Mouse (Mus musculus) liver, adult 2 months (tissue): ENCODE measurements at regions not wholly inside any gene's neighbourhood (a gene's known extent, or its start where the extent isn't known, plus 50 kb on each side); places are given as distances from the start of the nearest gene placed in this dataset.

ENCODE experiments used
- CTCF ChIP-seq: fragments of 200-500 bp; IDR thresholded peaks from 2 replicates; pipeline ENCODE4 v1.5.1; 2011; ENCODE audit warnings: low read depth, low read length, control low read depth
- POLR2A ChIP-seq: fragments of 200-500 bp; IDR thresholded peaks from 2 replicates; pipeline ENCODE4 v1.6.1; 2011; ENCODE audit warnings: low read length, control low read depth; ENCODE audit not compliant: insufficient read depth; ENCODE audit errors: extremely low read depth

DNA sequence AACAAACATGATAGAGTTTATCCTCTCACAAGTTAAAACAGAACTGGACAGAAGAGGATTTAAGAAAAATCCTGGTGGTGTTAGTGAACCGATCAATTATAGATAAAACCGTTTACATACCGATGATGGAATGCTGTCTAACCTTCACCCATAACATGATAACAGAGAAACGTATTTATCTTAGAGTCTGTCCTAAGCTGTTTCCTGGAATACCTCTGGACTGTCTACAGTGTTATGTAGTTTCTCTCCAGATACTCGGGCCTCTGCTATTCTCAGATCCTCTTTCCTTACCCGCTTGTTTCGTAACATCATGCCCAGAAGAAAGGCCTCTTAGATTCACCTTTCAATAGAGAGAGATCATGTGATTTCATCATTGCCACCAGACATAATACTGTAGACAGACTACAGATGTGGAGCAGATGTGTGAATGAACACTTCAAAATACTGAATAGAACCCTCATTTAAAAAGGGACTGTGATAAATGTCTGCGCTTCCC is 75.9 kb upstream of the Fn1 start:
- TF ChIP-seq CTCF: no peak
- no peak for TF ChIP-seq POLR2A
